Mouse (Mus musculus) liver, embryonic 12.5 days (tissue): ENCODE results near the gene Dlg2. TPM values are rescaled to one million over a fixed set of nuclear protein-coding genes. Genes with fewer than 3 reads are reported as not detected.

Experiments used
- ATAC-seq: fragments of 200-750 bp; cut with Nextera tagmentation; 2 replicates; pipeline ENCODE4 v1.8.0; 2017; ENCODE audit warnings: moderate number of reproducible peaks, mild to moderate bottlenecking, moderate library complexity
- H3K27ac ChIP-seq: fragments of 300-500 bp; sonication (generic); 2 replicates; pipeline ENCODE4 v1.5.1; 2016; ENCODE audit warnings: mild to moderate bottlenecking
- H3K27me3 ChIP-seq: fragments of 300-500 bp; sonication (generic); replicated peaks from 2 replicates; pipeline ENCODE4 v1.6.1; 2016; ENCODE audit warnings: mild to moderate bottlenecking, moderate library complexity
- H3K36me3 ChIP-seq: fragments of 300-500 bp; sonication (generic); 2 replicates; pipeline ENCODE4 v1.6.1; 2016; ENCODE audit warnings: mild to moderate bottlenecking, moderate library complexity
- H3K4me1 ChIP-seq: fragments of 300-500 bp; sonication (generic); 2 replicates; pipeline ENCODE4 v1.6.1; 2016
- H3K4me2 ChIP-seq: fragments of 300-500 bp; sonication (generic); 2 replicates; pipeline ENCODE4 v1.6.1; 2016; ENCODE audit warnings: mild to moderate bottlenecking, moderate library complexity
- H3K4me3 ChIP-seq: fragments of 300-500 bp; sonication (generic); 2 replicates; pipeline ENCODE4 v1.5.1; 2016; ENCODE audit warnings: mild to moderate bottlenecking, moderate library complexity
- H3K9ac ChIP-seq: fragments of 300-500 bp; sonication (generic); 2 replicates; pipeline ENCODE4 v1.6.1; 2016; ENCODE audit warnings: mild to moderate bottlenecking, moderate library complexity
- H3K9me3 ChIP-seq: fragments of 300-500 bp; sonication (generic); replicated peaks from 2 replicates; pipeline ENCODE4 v1.6.1; 2016; ENCODE audit warnings: mild to moderate bottlenecking, moderate library complexity
- WGBS: fragments of 180-500 bp; shearing (Covaris S2); methylation state at CpG from one replicate; pipeline ENCODE4 v1.1.7; 2016; ENCODE audit not compliant: insufficient replicate concordance; 5-methylcytosine and 5-hydroxymethylcytosine counted together
- polyA plus RNA-seq: library from polyadenylated mRNA; unstranded; fragments of >200 nt; fragmentation: Nextera tagmentation; extraction: Ambion mirVana; gene quantifications from 2 replicates; pipeline ENCODE4 v1.2.1, GENCODE M21; 2016

Dlg2 gene
- polyA plus RNA-seq, 1 experiment from 2014 or later, result 1.1 TPM

DNA sequence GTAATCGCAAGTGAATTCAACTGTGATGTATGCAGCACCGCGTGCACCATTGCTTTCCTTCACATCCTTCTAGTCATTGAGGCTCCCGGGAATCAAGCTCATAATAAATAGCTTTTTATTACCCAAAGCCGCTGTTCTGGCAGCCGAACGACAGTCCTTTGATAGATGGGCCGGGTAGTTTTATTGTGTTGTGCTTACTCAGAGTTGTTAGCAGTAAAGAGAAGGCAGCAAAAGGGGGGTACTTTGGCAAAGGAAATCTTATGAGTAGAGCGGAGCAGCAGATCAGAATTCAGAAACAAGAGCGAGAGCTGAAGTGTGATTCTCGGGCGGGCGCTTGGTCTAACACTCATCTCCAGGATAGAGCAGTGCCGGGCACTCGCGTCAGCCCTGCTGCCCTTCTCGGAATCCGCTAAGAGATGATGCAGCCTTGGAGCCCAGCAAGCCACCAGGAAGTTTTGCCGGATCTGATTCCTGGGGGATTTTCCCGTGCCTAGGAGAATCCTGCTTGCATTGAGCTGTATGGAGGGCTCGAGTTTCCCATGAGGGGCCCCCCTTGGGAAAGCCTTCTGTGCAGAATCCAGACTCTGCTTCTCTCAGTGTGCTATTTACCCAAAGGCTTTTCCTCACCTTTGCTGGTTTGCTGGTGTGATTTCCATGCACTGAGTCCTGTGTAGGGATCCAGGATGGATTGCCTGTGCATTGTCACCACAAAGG is 410.7 kb downstream of the Dlg2 start:
- ATAC-seq, result no peak
- Histone ChIP-seq H3K27me3 (peaks cover 14% of the 10 kb centered on the region; the same call in 1 of the 2 replicates), H3K4me2 (peak overlapping the region; percentile 51), H3K27ac (no peak overlapping the region), H3K9me3 (no peaks in the 10 kb centered on the region), H3K36me3 (no peaks in the 10 kb centered on the region), H3K4me1 (no peaks in the 10 kb centered on the region), H3K9ac (no peak overlapping the region), H3K4me3 (peak overlapping the region; percentile 17; the same call in 1 of the 2 replicates)
- WGBS, result 5% methylated on average over 21 of the region's 21 CpGs

DNA sequence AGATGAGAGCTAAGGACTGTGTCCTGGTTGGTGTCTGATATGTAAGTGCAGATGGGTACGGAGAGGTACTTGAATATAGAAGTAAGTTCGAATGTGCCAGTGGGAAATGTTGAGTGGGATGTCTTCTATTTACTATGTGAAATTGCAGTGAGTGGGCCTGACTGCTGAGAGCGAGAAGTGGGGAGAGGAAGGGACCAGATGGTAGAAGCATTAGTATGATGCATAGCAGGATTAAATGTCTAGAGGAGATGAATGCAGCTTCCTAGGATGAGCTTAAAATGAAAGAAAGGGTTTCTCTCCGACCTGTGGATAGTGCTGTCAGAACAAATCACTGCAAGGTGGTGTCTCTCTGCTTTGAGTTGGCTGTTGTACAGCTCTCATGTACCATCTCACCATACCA is 451.0 kb downstream of the Dlg2 start:
- Histone ChIP-seq H3K9me3 (no peaks in the 10 kb centered on the region), H3K27ac (no peak overlapping the region), H3K4me1 (no peaks in the 10 kb centered on the region), H3K27me3 (no peaks in the 10 kb centered on the region), H3K4me3 (no peak overlapping the region), H3K36me3 (no peaks in the 10 kb centered on the region), H3K4me2 (no peak overlapping the region), H3K9ac (no peak overlapping the region)
- 54% methylated on average over 4 of the region's 4 CpGs for WGBS
- ATAC-seq, result no peak

DNA sequence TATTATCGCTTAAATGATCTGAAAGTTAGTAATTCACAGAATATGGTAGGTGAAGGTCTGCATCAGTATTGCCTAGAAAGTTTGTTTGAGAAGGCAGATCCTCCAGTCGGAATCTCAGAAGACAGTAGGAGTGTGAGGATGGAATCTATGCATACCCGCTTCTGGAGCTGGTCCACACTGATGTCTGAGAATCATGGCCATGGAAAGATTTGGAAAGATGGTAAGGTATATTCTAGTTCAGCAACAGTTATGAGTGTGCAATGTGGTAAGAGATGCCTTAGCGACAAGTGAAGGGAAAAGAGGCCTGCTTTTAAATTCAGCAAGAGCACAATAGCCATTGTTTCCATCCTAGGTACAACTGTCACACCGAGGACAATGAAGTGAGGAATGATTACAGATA is 464.3 kb downstream of the Dlg2 start:
- no peaks in the 10 kb centered on the region for H3K36me3 ChIP-seq
- H3K4me3 ChIP-seq, result no peak overlapping the region
- H3K27ac ChIP-seq, result no peak overlapping the region
- 66% methylated on average over 5 of the region's 5 CpGs for WGBS
- no peaks in the 10 kb centered on the region for H3K27me3 ChIP-seq
- H3K9ac ChIP-seq, result no peak overlapping the region
- no peaks in the 10 kb centered on the region for H3K9me3 ChIP-seq
- no peak for ATAC-seq
- H3K4me1 ChIP-seq, result no peaks in the 10 kb centered on the region
- no peak overlapping the region for H3K4me2 ChIP-seq

DNA sequence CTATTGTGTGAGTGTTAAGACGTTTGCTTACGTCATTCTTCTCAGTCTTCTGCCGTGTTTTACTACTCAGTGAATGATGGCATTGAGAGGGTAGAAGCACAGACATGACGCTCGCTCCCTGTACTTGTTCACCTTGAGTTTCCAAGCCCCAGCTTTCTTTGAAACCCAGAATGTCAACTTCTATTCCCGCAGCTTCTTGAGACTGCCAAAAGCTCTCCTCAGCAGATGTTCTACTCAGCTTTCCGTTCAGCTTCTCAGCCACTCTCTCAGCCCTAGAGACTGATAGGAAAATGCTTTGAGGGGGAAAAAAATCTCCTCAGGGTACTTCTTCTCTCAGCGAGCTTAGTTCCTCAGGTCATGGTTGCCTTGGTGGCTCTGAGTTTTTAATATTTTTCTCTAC is 470.6 kb downstream of the Dlg2 start:
- Histone ChIP-seq H3K36me3 (no peaks in the 10 kb centered on the region), H3K4me2 (no peak overlapping the region), H3K27me3 (no peaks in the 10 kb centered on the region), H3K27ac (no peak overlapping the region), H3K9me3 (no peaks in the 10 kb centered on the region), H3K4me1 (no peaks in the 10 kb centered on the region), H3K4me3 (no peak overlapping the region), H3K9ac (no peak overlapping the region)
- WGBS, result 63% methylated on average over 8 of the region's 8 CpGs
- ATAC-seq, result no peak

DNA sequence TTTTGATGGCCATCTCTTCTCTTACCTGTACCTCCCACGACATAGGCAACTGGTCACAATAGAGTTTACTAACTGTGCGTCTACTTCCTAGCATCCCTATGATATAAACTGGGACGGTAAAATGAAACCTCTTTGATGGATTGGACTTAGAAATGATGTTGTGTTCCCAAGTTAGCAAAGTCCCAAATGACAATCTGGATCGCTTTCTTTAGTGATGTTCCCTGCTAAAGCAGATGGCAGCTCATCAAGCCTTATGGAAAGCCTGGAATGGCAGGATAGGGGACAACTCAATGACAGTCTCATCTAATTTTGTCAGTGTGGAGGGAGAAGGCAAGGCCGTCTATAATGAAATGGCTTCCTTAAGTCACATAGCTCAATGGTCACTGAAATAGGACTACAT is 472.7 kb downstream of the Dlg2 start:
- Histone ChIP-seq H3K4me3 (no peak overlapping the region), H3K4me1 (no peaks in the 10 kb centered on the region), H3K36me3 (no peaks in the 10 kb centered on the region), H3K9me3 (no peaks in the 10 kb centered on the region), H3K4me2 (no peak overlapping the region), H3K27ac (no peak overlapping the region), H3K27me3 (no peaks in the 10 kb centered on the region), H3K9ac (no peak overlapping the region)
- no peak for ATAC-seq
- 61% methylated on average over 5 of the region's 5 CpGs for WGBS

DNA sequence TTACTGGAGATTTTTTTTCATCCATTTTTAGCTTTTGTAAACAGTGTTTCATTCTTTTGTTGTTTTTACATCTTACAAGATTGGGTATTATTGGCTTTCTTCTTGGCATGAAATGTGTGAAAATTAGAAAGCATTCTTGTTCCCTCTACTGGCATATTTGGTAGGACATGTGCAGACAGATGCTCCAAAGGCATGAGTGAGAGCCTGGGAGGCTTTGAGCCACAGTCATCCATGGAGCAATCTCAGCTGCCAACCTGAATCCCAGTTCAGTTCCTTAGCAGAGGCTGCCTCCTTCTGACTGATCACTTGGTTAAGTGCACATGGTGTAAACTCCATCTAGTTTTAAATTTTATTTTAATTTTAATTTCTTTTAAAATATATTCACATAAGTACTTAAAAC is 500.8 kb downstream of the Dlg2 start:
- no peak overlapping the region for H3K4me3 ChIP-seq
- H3K27me3 ChIP-seq, result no peaks in the 10 kb centered on the region
- H3K4me1 ChIP-seq, result no peaks in the 10 kb centered on the region
- H3K4me2 ChIP-seq, result no peak overlapping the region
- no peak overlapping the region for H3K27ac ChIP-seq
- no peaks in the 10 kb centered on the region for H3K9me3 ChIP-seq
- no peaks in the 10 kb centered on the region for H3K36me3 ChIP-seq
- ATAC-seq, result no peak
- H3K9ac ChIP-seq, result no peak overlapping the region

DNA sequence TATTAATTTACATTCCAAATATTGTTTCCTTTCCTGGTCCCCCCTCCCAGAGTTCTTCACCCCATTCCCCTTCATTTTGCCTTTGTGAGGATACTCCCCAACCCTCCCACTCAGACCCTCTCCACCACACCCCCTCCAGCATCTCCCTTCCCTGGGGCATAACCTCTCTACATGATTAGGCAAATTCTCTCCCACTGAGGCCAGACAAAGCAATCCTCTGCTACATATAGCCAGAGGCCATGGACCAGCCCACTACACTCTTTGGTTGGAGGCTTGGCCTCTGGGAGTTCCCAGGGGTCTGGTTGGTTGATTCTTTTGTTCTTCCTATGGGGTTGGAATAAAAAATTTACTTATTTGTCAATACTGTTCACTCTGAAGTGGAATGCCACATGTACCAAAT is 505.6 kb downstream of the Dlg2 start:
- Histone ChIP-seq H3K9ac (no peak overlapping the region), H3K4me1 (no peaks in the 10 kb centered on the region), H3K4me3 (no peak overlapping the region), H3K9me3 (no peaks in the 10 kb centered on the region), H3K4me2 (no peak overlapping the region), H3K27ac (no peak overlapping the region), H3K36me3 (no peaks in the 10 kb centered on the region), H3K27me3 (no peaks in the 10 kb centered on the region)
- no peak for ATAC-seq

DNA sequence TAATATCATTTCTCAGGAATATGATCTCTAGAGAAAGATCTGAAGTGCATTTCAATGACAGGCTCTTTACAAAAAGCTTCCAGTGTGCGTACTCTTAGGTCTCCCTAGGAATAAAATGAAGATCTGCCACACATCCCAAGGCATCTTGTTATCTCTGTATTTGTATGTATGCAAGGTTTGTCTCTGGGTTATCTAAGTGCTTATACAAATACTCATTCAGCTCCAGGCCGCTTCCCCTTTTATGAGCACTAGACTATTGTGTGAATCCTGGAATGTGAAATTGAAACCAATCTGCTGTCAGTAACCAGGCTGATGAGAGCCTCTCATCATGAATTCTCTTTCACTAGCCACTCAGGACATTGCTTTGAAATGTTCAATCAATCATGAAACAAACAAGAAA is 534.2 kb downstream of the Dlg2 start:
- H3K4me1 ChIP-seq, result no peaks in the 10 kb centered on the region
- H3K36me3 ChIP-seq, result no peaks in the 10 kb centered on the region
- 57% methylated on average over 2 of the region's 2 CpGs for WGBS
- no peak overlapping the region for H3K4me3 ChIP-seq
- no peaks in the 10 kb centered on the region for H3K27me3 ChIP-seq
- H3K9me3 ChIP-seq, result no peaks in the 10 kb centered on the region
- H3K9ac ChIP-seq, result no peak overlapping the region
- no peak for ATAC-seq
- H3K4me2 ChIP-seq, result no peak overlapping the region
- no peak overlapping the region for H3K27ac ChIP-seq

DNA sequence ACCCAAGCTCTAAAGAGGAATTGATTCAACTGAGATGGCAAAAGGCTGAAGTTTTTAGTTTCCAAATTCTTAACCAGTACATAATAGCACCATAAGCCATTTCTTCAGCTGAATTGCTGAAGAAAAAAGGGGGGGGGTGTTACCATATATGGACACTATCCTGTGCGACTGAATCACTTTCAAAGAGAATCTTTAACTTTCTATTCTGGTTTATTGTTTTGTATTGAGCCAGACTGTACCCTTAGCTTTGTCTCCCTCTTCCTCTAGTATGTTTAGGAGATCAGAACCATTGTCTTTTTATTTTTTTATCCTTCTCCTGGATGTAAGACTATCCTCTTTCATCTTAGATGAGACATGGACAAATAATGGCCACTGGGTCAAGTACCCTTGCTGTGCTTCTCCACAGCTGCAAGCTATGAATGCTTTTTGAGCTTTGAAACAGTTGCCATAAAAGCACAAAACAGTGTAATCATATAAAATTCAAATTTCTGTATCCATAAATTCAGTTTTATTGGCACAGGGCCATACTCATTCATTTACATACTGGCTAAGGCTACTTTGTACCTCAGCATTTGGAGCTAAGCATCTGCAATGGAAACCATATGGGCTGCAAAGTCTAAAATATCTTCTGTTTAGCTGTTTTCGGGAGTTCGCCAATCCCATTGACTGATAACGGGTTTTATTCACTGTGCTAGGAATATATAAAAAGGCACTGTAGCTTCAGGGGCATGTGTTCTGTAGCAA is 568.7 kb downstream of the Dlg2 start:
- Histone ChIP-seq H3K9me3 (no peaks in the 10 kb centered on the region), H3K36me3 (no peaks in the 10 kb centered on the region), H3K4me3 (no peak overlapping the region), H3K9ac (no peak overlapping the region), H3K4me2 (no peak overlapping the region), H3K27ac (no peak overlapping the region), H3K4me1 (no peaks in the 10 kb centered on the region), H3K27me3 (no peaks in the 10 kb centered on the region)
- no peak for ATAC-seq
- 68% methylated on average over 4 of the region's 4 CpGs for WGBS

DNA sequence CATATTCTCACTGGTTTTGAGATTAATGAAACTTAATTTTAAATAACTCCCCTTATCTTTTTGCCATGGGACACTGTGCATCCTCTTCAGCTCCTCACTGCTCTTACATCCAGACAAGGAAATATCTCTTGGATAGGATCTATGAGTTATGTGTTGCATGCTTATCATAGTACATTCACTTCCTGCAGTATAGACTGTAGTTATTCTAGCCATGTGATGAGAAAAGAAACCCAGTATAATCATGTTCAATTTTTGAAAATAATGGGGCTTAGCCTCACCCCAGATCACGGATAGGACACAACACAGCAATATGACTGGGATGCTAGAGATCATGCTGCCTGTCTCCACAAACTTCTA is 569.2 kb downstream of the Dlg2 start:
- ATAC-seq, result no peak

DNA sequence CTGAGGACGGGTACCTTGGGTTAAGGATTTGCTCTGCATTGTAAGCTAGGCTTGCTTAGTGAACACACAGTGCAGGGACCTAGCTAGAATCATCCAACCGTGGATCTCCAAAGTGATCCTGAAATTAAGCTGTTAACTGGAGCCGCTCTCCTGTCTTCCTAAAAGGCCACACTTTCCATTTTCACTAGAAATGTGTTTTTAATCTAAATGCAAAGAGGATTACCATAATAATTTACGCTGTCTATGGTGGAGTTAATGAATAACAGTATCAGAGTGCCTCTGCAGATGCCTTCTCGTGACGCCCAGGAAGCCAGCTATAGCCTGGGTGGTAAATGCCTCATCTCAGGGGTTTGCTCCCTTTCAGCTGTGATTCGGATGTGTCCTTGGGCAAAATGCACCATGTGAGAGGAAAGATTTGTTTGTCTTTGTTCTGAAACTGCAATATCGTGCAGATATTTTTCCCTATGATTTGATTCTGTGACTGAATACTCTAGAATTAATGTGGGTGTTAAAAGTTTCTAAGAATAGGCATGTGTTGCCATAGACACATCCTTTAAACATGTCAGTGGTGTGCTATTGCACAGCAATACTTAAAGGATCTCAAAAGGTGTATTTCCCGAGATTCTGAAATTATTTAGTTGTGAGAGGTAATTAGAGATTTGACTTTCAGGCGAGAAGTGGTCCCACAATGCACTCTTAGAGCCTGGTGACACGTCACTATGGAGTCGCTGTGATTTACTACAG is 587.0 kb downstream of the Dlg2 start:
- WGBS, result 61% methylated on average over 12 of the region's 12 CpGs
- ATAC-seq, result no peak
- no peak overlapping the region for H3K4me2 ChIP-seq
- no peaks in the 10 kb centered on the region for H3K4me1 ChIP-seq
- H3K4me3 ChIP-seq, result no peak overlapping the region
- no peaks in the 10 kb centered on the region for H3K27me3 ChIP-seq
- H3K9me3 ChIP-seq, result no peaks in the 10 kb centered on the region
- H3K36me3 ChIP-seq, result no peaks in the 10 kb centered on the region
- H3K9ac ChIP-seq, result no peak overlapping the region
- no peak overlapping the region for H3K27ac ChIP-seq

More for the DNA sequence above, 569.2 kb downstream of the Dlg2 start:
- WGBS, result 78% methylated on average over 1 of the region's 1 CpGs
- Histone ChIP-seq H3K9ac (no peak overlapping the region), H3K4me2 (no peak overlapping the region), H3K27me3 (no peaks in the 10 kb centered on the region), H3K9me3 (no peaks in the 10 kb centered on the region), H3K4me3 (no peak overlapping the region), H3K36me3 (no peaks in the 10 kb centered on the region), H3K27ac (no peak overlapping the region), H3K4me1 (no peaks in the 10 kb centered on the region)
